Mouse (Mus musculus): ENCODE measurements around the gene P4ha1.

The P4ha1 gene

GRCm38 (mm10) chr10:59324311-59325165 is 1.4 kb downstream of the P4ha1 start:
- DNase-seq: peak; percentile 38 to 40

- DNase-seq: no peak
Observed at GRCm38 (mm10) chr10:59326612-59327315, 3.7 kb downstream of the P4ha1 start.

GRCm38 (mm10) chr10:59327316-59327710 is 4.2 kb downstream of the P4ha1 start:
- DNase-seq: no peak

- DNase-seq: no peak
Observed at GRCm38 (mm10) chr10:59331546-59332256, 8.6 kb downstream of the P4ha1 start.

- no peak for DNase-seq
Observed at GRCm38 (mm10) chr10:59333400-59333799, 10.3 kb downstream of the P4ha1 start.

- DNase-seq: peak; percentile 35 to 68
Observed at GRCm38 (mm10) chr10:59334899-59335798, 12.1 kb downstream of the P4ha1 start.

- DNase-seq: no peak
Observed at GRCm38 (mm10) chr10:59336124-59336523, 13.0 kb downstream of the P4ha1 start.

GRCm38 (mm10) chr10:59346560-59346959 is 23.5 kb downstream of the P4ha1 start:
- DNase-seq: no peak

- no peak for DNase-seq
Observed at GRCm38 (mm10) chr10:59348200-59348599, 25.1 kb downstream of the P4ha1 start.

- no peak for DNase-seq
Observed at GRCm38 (mm10) chr10:59349536-59349935, 26.4 kb downstream of the P4ha1 start.

GRCm38 (mm10) chr10:59353065-59353464 is 30.0 kb downstream of the P4ha1 start:
- DNase-seq: no peak

- DNase-seq: no peak
Observed at GRCm38 (mm10) chr10:59354120-59354519, 31.0 kb downstream of the P4ha1 start.

GRCm38 (mm10) chr10:59355020-59355419 is 31.9 kb downstream of the P4ha1 start:
- no peak for DNase-seq

GRCm38 (mm10) chr10:59358744-59359143 is 35.6 kb downstream of the P4ha1 start:
- peak in 1 of 2 experiments; percentile 33 for DNase-seq

- DNase-seq: no peak
Observed at GRCm38 (mm10) chr10:59363208-59363607, 40.1 kb downstream of the P4ha1 start.

- DNase-seq: no peak
Observed at GRCm38 (mm10) chr10:59364551-59364950, 41.5 kb downstream of the P4ha1 start.

- no peak for DNase-seq
Observed at GRCm38 (mm10) chr10:59365804-59366589, 42.9 kb downstream of the P4ha1 start.

- no peak for DNase-seq
Observed at GRCm38 (mm10) chr10:59366746-59367145, 43.6 kb downstream of the P4ha1 start.

GRCm38 (mm10) chr10:59367206-59367605 is 44.1 kb downstream of the P4ha1 start:
- no peak for DNase-seq

GRCm38 (mm10) chr10:59368729-59369128 is 45.6 kb downstream of the P4ha1 start:
- no peak for DNase-seq

GRCm38 (mm10) chr10:59369426-59369825 is 46.3 kb downstream of the P4ha1 start:
- no peak for DNase-seq

All from cerebellum, postnatal 14 days (tissue).